Mouse (Mus musculus): ENCODE results near the gene Pop5.

- TF ChIP-seq POLR2A (IDR thresholded peaks at IDR 0.05; ENCODE audit: borderline replicate concordance, low read depth, low read length) (no peak), CTCF (IDR thresholded peaks at IDR 0.05; ENCODE audit: low read depth, low read length) (no peak)
Measured at GRCm38 (mm10) chr5:115214864-115215263, 20.8 kb upstream of the Pop5 start.

Measured in bone marrow macrophage, adult 2 months (primary cell).